Mouse (Mus musculus) lung, postnatal 0 days (tissue): ENCODE results near the gene Trim50.

Experiments used
- CTCF ChIP-seq: IDR thresholded peaks from 2 replicates; pipeline ENCODE4 v1.5.1; 2016; ENCODE audit warnings: antibody characterized with exemption, mild to moderate bottlenecking
- EP300 ChIP-seq: IDR thresholded peaks from 2 replicates; pipeline ENCODE4 v1.6.1; 2016; ENCODE audit warnings: antibody characterized with exemption, mild to moderate bottlenecking, control low read depth

DNA sequence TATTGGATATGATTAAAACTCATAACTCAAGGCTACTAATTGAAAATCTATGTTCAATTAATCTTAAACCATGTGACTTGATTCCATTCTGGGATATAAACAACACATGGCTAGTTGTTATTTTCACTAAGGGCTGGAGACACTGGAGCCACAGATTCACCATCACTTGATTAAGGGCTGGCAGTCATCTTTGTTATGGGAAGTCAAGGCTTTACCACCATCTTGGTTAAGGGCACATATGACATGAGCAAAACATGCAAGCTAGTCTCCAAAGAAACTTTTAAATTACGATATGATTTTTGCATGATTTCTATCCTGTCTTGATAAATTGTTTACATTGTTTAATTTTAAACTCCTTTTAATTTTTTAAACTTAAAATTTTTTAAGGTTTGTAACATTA lies 30.9 kb upstream of the Trim50 start:
- TF ChIP-seq CTCF (no peak), EP300 (no peak)
